Mouse (Mus musculus): ENCODE results near the gene Olfr503.
"Not testable (repeated sequence)": the region's sequence is repeated elsewhere in the genome, so short reads cannot be mapped to it uniquely, and the experiment has no call there.

Gene Olfr503

DNA sequence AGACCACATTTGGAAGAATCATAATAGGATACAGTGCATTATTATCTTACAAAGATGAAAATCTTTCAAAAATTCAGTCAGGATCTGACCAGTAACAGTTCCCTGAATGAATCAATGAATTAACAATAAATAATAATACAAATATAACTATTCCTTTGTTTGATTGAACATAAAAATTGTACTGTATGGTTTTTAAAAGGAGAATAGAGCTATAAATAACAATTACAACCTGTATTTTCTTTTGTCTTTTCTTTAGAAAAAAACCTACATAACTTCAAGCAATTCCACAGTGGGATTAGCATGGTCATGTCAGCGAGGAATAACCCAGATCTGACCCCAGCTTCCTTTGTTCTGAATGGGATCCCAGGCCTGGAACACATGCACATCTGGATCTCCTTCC lies at the start of gene Olfr503:
Gene Olfr503, plus strand, starts transcription at position 301 of the 400 bp plus-strand sequence.
- DNase-seq (ENCODE audit: low spot score) = not testable (repeated sequence)

DNA sequence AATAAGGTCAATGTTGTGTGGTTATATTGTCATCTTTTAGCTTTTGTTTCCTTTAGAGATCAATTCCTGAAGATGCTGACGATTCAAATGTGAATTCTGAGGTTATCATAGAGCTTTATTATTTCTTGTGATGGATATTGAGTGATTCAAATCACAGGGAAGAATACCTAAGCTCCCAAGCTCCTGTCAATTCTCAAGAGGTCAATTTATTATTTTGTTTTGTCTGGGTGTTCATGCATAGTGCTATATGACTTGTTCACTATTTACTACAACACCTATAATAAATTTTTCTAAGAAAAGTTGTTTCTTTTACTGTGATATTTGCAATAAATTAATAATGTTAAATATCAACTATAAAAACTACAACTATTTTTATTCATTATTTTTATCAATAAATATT lies 19.4 kb upstream of the Olfr503 start, which contains the start of gene Olfr502:
Gene Olfr502, minus strand, starts transcription at position 101 of the 400 bp plus-strand sequence.
- no peak for DNase-seq (ENCODE audit: low spot score)

DNA sequence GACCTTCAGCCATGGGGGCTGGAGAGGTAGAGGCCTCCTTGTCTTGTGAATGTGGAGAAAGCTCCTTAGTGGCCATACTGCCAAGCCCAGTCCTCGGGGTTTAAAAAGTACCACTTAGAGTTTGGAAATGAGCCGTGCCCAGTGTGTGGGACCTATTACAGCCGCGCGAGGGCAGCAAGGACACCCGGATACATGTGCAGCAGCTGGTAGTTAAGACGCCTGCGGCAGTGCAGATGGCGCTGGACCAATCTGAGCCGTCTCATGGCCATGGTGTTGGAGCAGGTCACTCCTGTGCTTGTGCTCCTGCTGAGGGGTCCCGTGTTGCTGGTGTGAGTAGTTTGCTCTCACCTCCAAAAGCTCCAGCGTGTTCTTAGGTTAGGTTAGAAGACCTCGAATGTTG lies 1.9 kb upstream of the Olfr503 start:
- DNase-seq (ENCODE audit: low spot score) = no peak

DNA sequence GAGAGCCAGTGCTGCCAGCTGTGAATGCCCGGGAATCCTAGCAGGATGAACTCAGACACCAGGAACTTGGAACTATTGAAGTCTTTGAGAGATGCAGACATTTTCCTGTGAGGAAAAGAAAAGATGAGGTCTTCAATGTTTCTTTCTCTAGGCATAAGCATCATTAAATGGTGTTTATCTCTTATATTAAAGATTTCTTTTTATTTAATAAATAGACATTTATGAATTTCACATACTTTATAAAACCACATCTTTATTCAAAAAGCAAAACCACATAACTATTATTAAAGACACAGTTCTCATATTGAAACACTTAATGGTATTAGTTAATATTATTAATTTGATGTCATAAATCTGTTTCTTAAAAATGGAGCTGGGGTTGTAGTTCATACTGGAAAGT lies 21.4 kb downstream of the Olfr503 start, which contains the start of gene Olfr504:
Gene Olfr504, minus strand, starts transcription at position 101 of the 400 bp plus-strand sequence.
- DNase-seq (ENCODE audit: low spot score) = no peak

DNA sequence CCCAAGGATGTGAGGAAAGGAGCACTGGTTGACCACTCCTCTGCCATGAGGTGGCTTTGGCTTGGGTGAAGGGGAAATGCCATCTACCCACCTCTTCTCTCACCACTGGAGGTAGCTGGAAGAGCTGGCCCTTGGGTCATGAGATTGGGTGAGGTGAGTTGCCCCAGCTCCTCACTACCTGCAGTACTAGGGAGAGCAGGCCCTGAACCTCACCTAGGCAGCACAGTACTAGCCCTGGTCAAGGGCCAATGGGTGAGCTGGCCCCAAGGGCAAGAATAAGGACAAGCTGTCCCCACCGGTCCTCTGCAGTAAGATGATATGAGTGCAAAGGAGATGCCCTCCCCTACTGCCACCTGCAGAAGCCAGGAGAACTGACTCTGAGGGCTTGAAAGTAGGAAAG lies 45.5 kb downstream of the Olfr503 start:
- no peak for DNase-seq (ENCODE audit: low spot score)
